In genomic region chr1:55748516-55748915, GRCm38 (mm10) we compare ENCODE assay signal across 33 mouse cellular contexts.
DNase-seq lines count a peak whose midpoint lies in the region; ATAC-seq and TF ChIP-seq lines count a peak whose summit lies in the region.
"Had no signal": no experiment of that assay in that cellular context is flagged by ENCODE, and none has a peak within 500 bp of the region (broad histone marks: within the 10 kb centered on the region; RNA-seq: fewer than 3 reads in every experiment).

No protein-coding gene starts in this region.

- peak overlapping the region; percentile 59 for H3K27ac ChIP-seq in left cerebral cortex, adult 2 months
- H3K27ac ChIP-seq: embryonic facial prominence, embryonic 12.5 days; gastrocnemius, adult 2 months; hindbrain, embryonic 12.5 days; hindbrain, postnatal 0 days; intestine, embryonic 15.5 days; liver, embryonic 15.5 days; midbrain, embryonic 10.5 days; midbrain, embryonic 15.5 days; neural tube, embryonic 15.5 days had no signal

- no peak overlapping the region for H3K4me3 ChIP-seq in left cerebral cortex, adult 2 months
- H3K4me3 ChIP-seq: embryonic facial prominence, embryonic 12.5 days; gastrocnemius, adult 2 months; hindbrain, embryonic 12.5 days; intestine, embryonic 15.5 days; liver, embryonic 15.5 days; midbrain, embryonic 10.5 days; midbrain, embryonic 15.5 days; neural tube, embryonic 15.5 days had no signal

- TF ChIP-seq CTCF in left cerebral cortex, adult 2 months (IDR thresholded peaks at IDR 0.05) = no peak

- intact Hi-C loops in left cerebral cortex, adult 2 months (cut with DNase I) = no loop called here
- intact Hi-C loops in left cerebral cortex, postnatal 10 days (cut with DNase I) = no loop called here

- peak; percentile 55 for DNase-seq in layer of hippocampus, adult 11-12 months (ENCODE audit: low spot score)
- DNase-seq in layer of hippocampus, postnatal 25 days (ENCODE audit: extremely low spot score in 1 of 2, low spot score in 1 of 2) = no peak
- DNase-seq in left cerebral cortex, adult 2 months (ENCODE audit: extremely low spot score in 1 of 2, low spot score in 2 of 2) = no peak
- DNase-seq in left cerebral cortex, postnatal 10 days (ENCODE audit: extremely low spot score in 1 of 2, low spot score in 2 of 2) = no peak
- DNase-seq in adipocyte (ENCODE audit: low spot score) = peak; percentile 28
- peak; percentile 72 for DNase-seq in telencephalon, adult 2 months (ENCODE audit: low read depth, low spot score)
- DNase-seq: adrenal gland, postnatal 25 days; cerebellum, adult 8-10 months; gastrocnemius, adult 2 months; gastrocnemius, postnatal 36 days; heart, adult 18-20 months; heart, postnatal 36 days; kidney, adult 2 months; kidney, postnatal 36 days; left cerebral cortex, postnatal 4 days; lung, embryonic 14.5 days; lung, postnatal 14 days; retina, postnatal 1 day; right cerebral cortex, postnatal 25 days; spleen, adult 18-20 months; thymus, adult 18-20 months; thymus, postnatal 25 days had no signal

- no peak for ATAC-seq in activated CD4-positive, CD25-positive, alpha-beta regulatory T cell, adult 4 months
- ATAC-seq: forebrain, embryonic 14.5 days; hindbrain, postnatal 0 days; intestine, embryonic 15.5 days; midbrain, embryonic 15.5 days; Patski had no signal

Comparison
In these comparisons a context has a peak if more than half of its experiments do, and no peak if none do; other contexts are left out.
1. DNase-seq: peak in layer of hippocampus, adult 11-12 months (single experiment), adipocyte (single experiment) and telencephalon, adult 2 months (single experiment); none in layer of hippocampus, postnatal 25 days (0 of 2), left cerebral cortex, adult 2 months (0 of 2) and left cerebral cortex, postnatal 10 days (0 of 2).